Comparison of ENCODE assay signal across 7 mouse cellular contexts in genomic region chr1:34459284-34460060, GRCm38 (mm10). TPM values are rescaled to one million over a fixed set of nuclear protein-coding genes. Genes with fewer than 3 reads are reported as not detected.
DNase-seq lines count a peak whose midpoint lies in the region; ATAC-seq and TF ChIP-seq lines count a peak whose summit lies in the region.

Gene Ptpn18, plus strand, starts transcription at chr1:34459762.

- ATAC-seq in intestine, postnatal 0 days: peak; percentile 92
- ATAC-seq in midbrain, embryonic 12.5 days (ENCODE audit: low FRiP score, low read depth): peak; percentile 94

- peak within 1 kb of the TSS; percentile 62 for H3K4me3 ChIP-seq in intestine, postnatal 0 days (ENCODE audit: low read depth, low read length)
- H3K4me3 ChIP-seq in midbrain, embryonic 12.5 days: peak within 1 kb of the TSS; percentile 60
- peak within 1 kb of the TSS; percentile 85 for H3K4me3 ChIP-seq in small intestine, adult 2 months (ENCODE audit: low read depth, low read length)

- H3K4me2 ChIP-seq in intestine, postnatal 0 days (replicated peaks; ENCODE audit: low read depth): peak within 1 kb of the TSS; percentile 88
- H3K4me2 ChIP-seq in midbrain, embryonic 12.5 days (replicated peaks): peak within 1 kb of the TSS; percentile 90

- H3K27me3 ChIP-seq in intestine, postnatal 0 days (replicated peaks; ENCODE audit: control insufficient read depth, insufficient read depth, low read length): no peaks in the 10 kb centered on the region
- peaks cover 68% of the 10 kb centered on the region for H3K27me3 ChIP-seq in midbrain, embryonic 12.5 days
- H3K27me3 ChIP-seq in small intestine, adult 2 months (ENCODE audit: control insufficient read depth, insufficient read depth, low read length): no peaks in the 10 kb centered on the region

- H3K27ac ChIP-seq in intestine, postnatal 0 days (ENCODE audit: low read depth, low read length): peak within 1 kb of the TSS; percentile 85
- H3K27ac ChIP-seq in midbrain, embryonic 12.5 days (replicated peaks): no peak within 1 kb of the TSS
- H3K27ac ChIP-seq in small intestine, adult 2 months (ENCODE audit: insufficient read depth, low read depth, low read length): peak within 1 kb of the TSS; percentile 84

- no peaks in the 10 kb centered on the region for H3K4me1 ChIP-seq in intestine, postnatal 0 days (replicated peaks; ENCODE audit: control insufficient read depth, insufficient read depth, low read length)
- H3K4me1 ChIP-seq in midbrain, embryonic 12.5 days: peaks cover 13% of the 10 kb centered on the region
- H3K4me1 ChIP-seq in small intestine, adult 2 months (ENCODE audit: control insufficient read depth, insufficient read depth, insufficient read length, low read length): no peaks in the 10 kb centered on the region; the same call in 1 of the 2 replicates

- WGBS in intestine, postnatal 0 days: under 1% methylated on average over 48 of the region's 48 CpGs
- under 1% methylated on average over 47 of the region's 48 CpGs for WGBS in midbrain, embryonic 12.5 days
- under 1% methylated on average over 48 of the region's 48 CpGs for WGBS in small intestine, adult 2 months

- intact Hi-C loops in left cerebral cortex, postnatal 4 days (cut with DNase I): no loop called here

- TF ChIP-seq POLR2A in small intestine, adult 2 months (IDR thresholded peaks at IDR 0.05; ENCODE audit: low read depth, low read length): no peak; the same call in 1 of the 2 replicates

- no peaks in the 10 kb centered on the region for H3K9me3 ChIP-seq in intestine, postnatal 0 days (ENCODE audit: control insufficient read depth)
- H3K9me3 ChIP-seq in midbrain, embryonic 12.5 days: no peaks in the 10 kb centered on the region

- peak within 1 kb of the TSS; percentile 54 for H3K9ac ChIP-seq in intestine, postnatal 0 days (ENCODE audit: low read depth, low read length)
- peak within 1 kb of the TSS; percentile 42 for H3K9ac ChIP-seq in midbrain, embryonic 12.5 days (replicated peaks)

- H3K36me3 ChIP-seq in intestine, postnatal 0 days (ENCODE audit: control insufficient read depth, insufficient read depth): no peaks in the 10 kb centered on the region
- H3K36me3 ChIP-seq in midbrain, embryonic 12.5 days: no peaks in the 10 kb centered on the region
- H3K36me3 ChIP-seq in small intestine, adult 2 months (ENCODE audit: control insufficient read depth, insufficient read depth, low read length): no peaks in the 10 kb centered on the region

- peak; percentile 38; the same call in 1 of the 2 replicates for TF ChIP-seq CTCF in intestine, postnatal 0 days (IDR thresholded peaks at IDR 0.05; ENCODE audit: low read depth)
- TF ChIP-seq CTCF in small intestine, adult 2 months (IDR thresholded peaks at IDR 0.05; ENCODE audit: extremely low read depth, insufficient read length, insufficient replicate concordance, low read depth, low read length): peak; percentile 19; the same call in 1 of the 2 replicates

- peak; percentile 89 for DNase-seq in adrenal gland, adult 8-10 months
- DNase-seq in embryo, embryonic 9.5 days (ENCODE audit: extremely low spot score): peak; percentile 92
- peak; percentile 45 for DNase-seq in gonadal fat pad, adult 2 months (ENCODE audit: low read depth)
- DNase-seq in left cerebral cortex, postnatal 4 days: peak; percentile 88

RNA-seq across cellular contexts. Expression of gene Ptpn18, which starts in this region (rescaled TPM):
- total RNA-seq in adrenal gland, adult 8-10 months (2022): 1 to 10 TPM; 5.3 to 10.0 (median 7.2) TPM
- 27.6 and 38.7 TPM in 2 replicates for polyA plus RNA-seq in gonadal fat pad, adult 2 months (2012; rRNA removed)
- polyA plus RNA-seq in intestine, postnatal 0 days (2015; fragmentation: Nextera tagmentation; extraction: Ambion mirVana): 35.3 and 40.4 TPM in 2 replicates
- total RNA-seq in left cerebral cortex, postnatal 4 days (2021): 1 to 10 TPM; 3.4 to 4.0 TPM
- polyA plus RNA-seq in midbrain, embryonic 12.5 days (2016; fragmentation: Nextera tagmentation; extraction: Ambion mirVana): 6.8 and 6.9 TPM in 2 replicates
- polyA plus RNA-seq in small intestine, adult 2 months (2012; rRNA removed): 242 and 351 TPM in 2 replicates
